Mouse (Mus musculus) kidney, postnatal 4 days (tissue): ENCODE data around the gene Golga1.

Source experiments
- DNase-seq, 2 experiments: peaks; one replicate each; pipeline ENCODE4 v3.0.0; 2021; ENCODE audit warnings: mixed read lengths in 2 of 2

Golga1 gene

GRCm38 (mm10) chr2:39005574-39006079 lies 59.7 kb downstream of the Golga1 start, which contains the start of gene Rpl35:
TSS of gene Rpl35 (minus strand) at chr2:39005624.
- DNase-seq = peak; percentile 62 to 73

GRCm38 (mm10) chr2:39004880-39005435 lies 60.4 kb downstream of the Golga1 start, which contains the start of gene Arpc5l:
TSS of gene Arpc5l (plus strand) at chr2:39005348.
- peak; percentile 94 to 96 for DNase-seq

GRCm38 (mm10) chr2:39004372-39004771 lies 61.0 kb downstream of the Golga1 start:
- peak in 1 of 2 experiments; percentile 20 for DNase-seq

GRCm38 (mm10) chr2:39003512-39003911 lies 61.8 kb downstream of the Golga1 start:
- no peak for DNase-seq

- no peak for DNase-seq
Measured at GRCm38 (mm10) chr2:39003106-39003505, 62.2 kb downstream of the Golga1 start.

- DNase-seq = peak in 1 of 2 experiments; percentile 15
Measured at GRCm38 (mm10) chr2:39001866-39002265, 63.5 kb downstream of the Golga1 start.

GRCm38 (mm10) chr2:39000587-39000919 lies 64.8 kb downstream of the Golga1 start:
- peak in 1 of 2 experiments; percentile 12 for DNase-seq

GRCm38 (mm10) chr2:38999910-39000586 lies 65.3 kb downstream of the Golga1 start:
- DNase-seq = no peak

- no peak for DNase-seq
Measured at GRCm38 (mm10) chr2:38999381-38999780, 66.0 kb downstream of the Golga1 start.

- DNase-seq = peak; percentile 91 to 93
Measured at GRCm38 (mm10) chr2:38997386-38998374, 67.7 kb downstream of the Golga1 start, which contains the start of gene Wdr38. TSS of gene Wdr38 (plus strand) at chr2:38997476.

GRCm38 (mm10) chr2:38992452-38992851 lies 72.9 kb downstream of the Golga1 start:
- DNase-seq = peak; percentile 43 to 59

- no peak for DNase-seq
Measured at GRCm38 (mm10) chr2:38992004-38992403, 73.3 kb downstream of the Golga1 start.

- no peak for DNase-seq
Measured at GRCm38 (mm10) chr2:38988929-38989328, 76.4 kb downstream of the Golga1 start.

GRCm38 (mm10) chr2:38987803-38988510 lies 77.4 kb downstream of the Golga1 start:
- no peak for DNase-seq

GRCm38 (mm10) chr2:38987371-38987770 lies 78.0 kb downstream of the Golga1 start:
- no peak for DNase-seq

GRCm38 (mm10) chr2:38986580-38986979 lies 78.8 kb downstream of the Golga1 start:
- peak; percentile 45 to 62 for DNase-seq

GRCm38 (mm10) chr2:38983456-38983855 lies 81.9 kb downstream of the Golga1 start:
- DNase-seq = no peak

GRCm38 (mm10) chr2:38977837-38978236 lies 87.5 kb downstream of the Golga1 start:
- DNase-seq = no peak

GRCm38 (mm10) chr2:38975941-38976805 lies 89.2 kb downstream of the Golga1 start:
- DNase-seq = no peak

GRCm38 (mm10) chr2:38975181-38975580 lies 90.2 kb downstream of the Golga1 start:
- DNase-seq = no peak

GRCm38 (mm10) chr2:38974171-38974570 lies 91.2 kb downstream of the Golga1 start:
- DNase-seq = no peak
